In genomic region chr16:92575792-92576191, GRCm38 (mm10) we compare ENCODE assay signal across 15 mouse cellular contexts.
"Had no signal": no experiment of that assay in that cellular context is flagged by ENCODE, and none has a peak within 500 bp of the region (broad histone marks: within the 10 kb centered on the region; RNA-seq: fewer than 3 reads in every experiment).

No protein-coding gene starts in this region.

- H3K9me3 ChIP-seq: midbrain, embryonic 12.5 days; neural tube, embryonic 13.5 days; stomach, embryonic 15.5 days had no signal

- H3K9ac ChIP-seq: liver, embryonic 13.5 days; midbrain, embryonic 12.5 days; neural tube, embryonic 13.5 days; stomach, embryonic 15.5 days had no signal

- H3K4me2 ChIP-seq: liver, embryonic 13.5 days; midbrain, embryonic 12.5 days; neural tube, embryonic 13.5 days; stomach, embryonic 15.5 days had no signal

- H3K36me3 ChIP-seq: liver, embryonic 13.5 days; midbrain, embryonic 12.5 days; neural tube, embryonic 13.5 days; stomach, embryonic 15.5 days had no signal

- ATAC-seq: midbrain, embryonic 16.5 days had no signal

- H3K27me3 ChIP-seq: liver, embryonic 13.5 days; midbrain, embryonic 12.5 days; neural tube, embryonic 13.5 days; stomach, embryonic 15.5 days had no signal

- DNase-seq: kidney, adult 9 months; kidney, postnatal 14 days; kidney, postnatal 4 days; liver, embryonic 13.5 days; lung, adult 2 months; lung, postnatal 14 days; retina, postnatal 1 day; right cerebral cortex, postnatal 25 days; spleen, adult 18-20 months; thymus, postnatal 36 days had no signal

- H3K27ac ChIP-seq: liver, embryonic 13.5 days; macrophage; midbrain, embryonic 12.5 days; neural tube, embryonic 13.5 days; stomach, embryonic 15.5 days had no signal

- H3K4me3 ChIP-seq: liver, embryonic 13.5 days; midbrain, embryonic 12.5 days; neural tube, embryonic 13.5 days; stomach, embryonic 15.5 days had no signal

- H3K4me1 ChIP-seq: liver, embryonic 13.5 days; midbrain, embryonic 12.5 days; neural tube, embryonic 13.5 days; stomach, embryonic 15.5 days had no signal
